Mouse (Mus musculus) erythroid progenitor cell, adult 5-6 weeks (primary cell): ENCODE results near the gene Coro7. TPM values are rescaled to one million over a fixed set of nuclear protein-coding genes. Genes with fewer than 3 reads are reported as not detected.
"Not testable (repeated sequence)": the region's sequence is repeated elsewhere in the genome, so short reads cannot be mapped to it uniquely, and the experiment has no call there.

Source experiments
- ATAC-seq: replicated peaks from 2 replicates; pipeline ENCODE4 v1.8.0; 2016; ENCODE audit warnings: moderate number of reproducible peaks, mild to moderate bottlenecking, moderate TSS enrichment, inconsistent platforms; ENCODE audit not compliant: poor library complexity, low FRiP score, severe bottlenecking
- total RNA-seq, 2 experiments: library from RNA; stranded (forward) in 1 of 2; stranded (reverse) in 1 of 2; fragments of 150-400 nt in 1 of 2; fragments of 186-747, 209-891 nt in 1 of 2; gene quantifications; 2 replicates each; pipeline versions ENCODE4 v1.2.3 to v1.2.4; 2015 to 2017; ENCODE audit warnings: low replicate concordance in 2 of 2

Gene Coro7
- total RNA-seq (2015; ENCODE audit: low replicate concordance) (19.8 and 36.5 TPM in 2 replicates), total RNA-seq (2017; ENCODE audit: low replicate concordance) (7.3 and 14.8 TPM in 2 replicates)

GRCm38 (mm10) chr16:4679121-4680018 lies at the start of gene Coro7:
Gene Coro7, minus strand, starts transcription at chr16:4679777.
- peak; percentile 86 for ATAC-seq

GRCm38 (mm10) chr16:4727963-4728362 lies 48.4 kb upstream of the Coro7 start:
- ATAC-seq = no peak

GRCm38 (mm10) chr16:4727526-4727925 lies 47.9 kb upstream of the Coro7 start:
- no peak for ATAC-seq

DNA sequence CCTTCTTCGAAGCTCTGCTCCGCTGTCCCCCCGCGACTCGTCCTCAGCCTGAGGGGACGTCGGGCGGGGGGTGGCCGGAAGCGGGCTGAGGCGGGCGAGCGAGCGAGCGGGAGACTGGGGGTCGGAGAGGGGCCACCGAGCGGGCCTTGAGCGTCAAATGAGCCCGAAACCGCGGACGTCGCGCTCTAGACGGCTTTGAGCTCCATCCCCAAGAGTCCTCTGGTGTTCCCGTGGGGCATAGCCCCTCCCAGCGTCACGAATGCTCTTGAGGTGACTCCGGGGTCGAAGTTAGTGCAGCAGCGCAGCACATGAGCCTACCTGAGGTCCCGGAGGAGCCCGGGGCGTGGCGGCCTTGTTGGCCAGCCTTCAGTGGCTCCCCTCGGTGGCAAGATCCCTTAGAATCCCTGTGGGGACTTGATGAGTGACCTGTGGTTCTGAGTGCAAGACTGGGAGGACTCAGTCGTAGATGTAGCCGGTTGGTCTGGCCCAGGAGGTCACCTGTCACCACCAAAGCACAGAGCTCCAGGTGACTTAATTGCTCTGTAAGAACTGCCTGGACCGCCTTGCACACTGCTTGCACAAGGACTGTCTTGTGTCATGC lies 47.1 kb upstream of the Coro7 start:
- peak; percentile 59 for ATAC-seq

DNA sequence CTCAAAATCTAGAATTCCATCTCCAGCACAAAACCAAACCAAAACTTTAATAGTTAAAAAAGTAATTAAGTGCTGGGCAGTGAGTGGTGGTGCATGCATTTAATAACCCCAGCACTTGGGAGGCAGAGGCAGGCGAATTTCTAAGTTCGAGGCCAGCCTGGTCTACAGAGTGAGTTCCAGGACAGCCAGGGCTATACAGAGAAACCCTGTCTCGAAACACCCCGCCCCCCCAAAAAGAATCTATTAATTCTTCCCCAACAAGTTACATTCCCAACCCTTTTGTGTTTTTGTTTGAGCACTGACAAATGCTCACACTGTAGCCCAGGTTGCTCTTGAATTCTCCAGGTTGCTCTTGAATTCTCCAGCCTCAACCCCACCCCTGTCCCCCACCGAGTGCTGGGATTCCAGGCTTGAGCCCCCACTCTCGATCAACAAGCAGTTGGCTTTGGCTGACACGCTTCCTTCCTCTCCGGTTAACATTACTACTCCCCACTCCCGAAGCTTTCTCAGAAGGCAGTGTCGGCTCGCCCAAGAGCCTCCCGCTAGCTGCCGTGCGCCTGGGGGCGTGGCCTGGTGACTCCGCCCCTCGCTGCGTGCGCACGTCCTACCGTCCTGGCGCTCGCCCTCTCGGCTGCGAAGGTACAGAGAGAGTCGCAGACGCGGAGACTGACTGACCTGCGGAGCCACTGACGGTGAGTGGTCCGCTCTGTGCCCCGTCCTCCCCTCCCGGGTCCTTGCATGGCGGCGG lies 46.4 kb upstream of the Coro7 start, which contains the start of gene Hmox2:
Hmox2 (plus strand) TSS at position 582 of the 748 bp plus-strand sequence.
- peak; percentile 99 for ATAC-seq

- no peak for ATAC-seq
Measured at GRCm38 (mm10) chr16:4725266-4725665, 45.7 kb upstream of the Coro7 start.

- ATAC-seq = no peak
Measured at GRCm38 (mm10) chr16:4722915-4723209, 43.3 kb upstream of the Coro7 start.

- no peak for ATAC-seq
Measured at GRCm38 (mm10) chr16:4722128-4722914, 42.7 kb upstream of the Coro7 start.

DNA sequence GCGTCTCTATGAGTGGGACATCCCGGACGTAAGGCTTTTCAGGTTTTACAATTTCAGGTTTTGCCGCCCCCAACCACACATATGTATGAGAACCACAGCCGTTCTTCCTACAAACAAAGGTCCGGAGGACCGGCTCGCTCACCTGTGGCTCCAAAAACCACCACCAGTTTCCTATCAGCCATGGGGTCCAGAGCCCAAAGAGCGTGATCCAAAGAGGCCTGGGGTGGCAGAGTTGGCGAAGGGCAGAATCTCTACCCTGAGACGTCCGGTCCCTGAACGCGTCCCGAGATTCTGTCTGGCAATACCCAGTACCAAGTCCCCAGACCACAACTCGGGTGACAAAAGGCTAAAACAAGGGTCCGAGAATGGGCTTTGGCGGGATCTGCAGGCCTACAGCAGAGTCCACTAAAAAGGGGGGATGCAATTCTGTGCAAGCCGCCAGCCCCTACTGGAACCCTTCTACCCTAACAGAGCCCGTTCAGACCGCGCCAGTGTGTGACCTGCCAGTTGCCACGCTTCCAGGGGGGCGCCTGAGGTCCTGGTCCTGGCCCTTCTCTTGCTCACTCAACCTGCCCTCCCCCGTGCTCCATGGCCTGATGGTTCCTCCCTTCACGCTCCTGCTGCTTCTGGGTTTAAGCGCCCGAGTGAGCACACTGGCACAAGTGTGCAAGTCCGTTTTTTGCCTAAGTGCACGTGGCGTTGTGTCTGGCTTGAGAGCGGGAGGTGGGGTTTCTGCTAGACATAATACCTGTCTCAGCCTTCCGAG lies 39.4 kb upstream of the Coro7 start, which contains the start of gene Nmral1:
Nmral1 (minus strand) TSS at position 604 of the 766 bp plus-strand sequence.
- ATAC-seq = peak; percentile 94

DNA sequence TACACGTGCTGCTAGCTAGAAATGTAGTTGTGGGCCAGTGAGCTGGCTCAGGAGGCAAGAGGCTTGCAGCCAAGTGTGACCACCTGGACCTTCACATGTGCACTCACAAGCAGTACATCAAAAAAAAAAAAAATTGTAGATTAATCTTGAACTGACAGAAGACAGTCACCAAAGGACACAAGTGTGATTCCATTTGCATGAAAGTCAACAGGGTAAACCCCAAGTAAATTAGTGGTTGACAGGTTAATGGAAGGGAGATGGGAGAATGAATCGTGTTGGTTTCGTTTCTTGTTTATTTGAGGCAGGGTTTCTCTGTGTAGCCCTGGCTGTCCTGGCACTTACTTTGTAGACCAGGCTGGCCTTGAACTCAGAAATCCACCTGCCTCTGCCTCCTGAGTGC lies 38.3 kb upstream of the Coro7 start:
- no peak for ATAC-seq

- ATAC-seq = no peak
Measured at GRCm38 (mm10) chr16:4713861-4714710, 34.5 kb upstream of the Coro7 start.

- ATAC-seq = no peak
Measured at GRCm38 (mm10) chr16:4711173-4711572, 31.6 kb upstream of the Coro7 start.

- ATAC-seq = no peak
Measured at GRCm38 (mm10) chr16:4705541-4705940, 26.0 kb upstream of the Coro7 start.

DNA sequence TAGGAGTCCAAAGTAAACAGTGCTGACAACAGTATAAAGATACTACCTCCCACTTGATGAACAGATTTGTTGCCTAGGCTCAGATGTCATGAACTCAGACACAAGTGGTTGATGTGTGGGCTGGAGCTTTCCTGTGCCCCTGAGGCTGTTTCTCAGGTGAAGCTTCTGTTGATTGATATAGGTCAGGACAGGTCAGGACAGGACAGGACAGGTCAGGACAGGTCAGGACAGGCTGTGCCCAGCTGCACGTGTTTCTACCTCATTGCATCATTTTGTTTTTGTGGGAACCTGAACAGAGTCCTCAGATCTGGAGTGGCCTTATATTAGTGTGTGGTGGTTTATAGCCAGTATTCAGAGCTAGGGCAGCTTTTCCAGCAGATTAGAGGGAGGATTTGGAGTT lies 23.1 kb upstream of the Coro7 start:
- ATAC-seq = no peak

GRCm38 (mm10) chr16:4701211-4701610 lies 21.6 kb upstream of the Coro7 start:
- no peak for ATAC-seq

GRCm38 (mm10) chr16:4689371-4689770 lies 9.8 kb upstream of the Coro7 start:
- not testable (repeated sequence) for ATAC-seq

GRCm38 (mm10) chr16:4684457-4684791 lies 4.8 kb upstream of the Coro7 start:
- peak; percentile 2; the same call in 1 of the 2 replicates for ATAC-seq
